Mouse (Mus musculus) liver, embryonic 15.5 days (tissue): ENCODE data around the gene Tmem248. TPM values are rescaled to one million over a fixed set of nuclear protein-coding genes. Genes with fewer than 3 reads are reported as not detected.

Experiments
- ATAC-seq: fragments of 200-750 bp; cut with Nextera tagmentation; 2 replicates; pipeline ENCODE4 v1.8.0; 2017; ENCODE audit warnings: moderate number of reproducible peaks, mild to moderate bottlenecking, moderate library complexity; ENCODE audit not compliant: insufficient read depth
- H3K27ac ChIP-seq: fragments of 300-500 bp; sonication (generic); replicated peaks from 2 replicates; pipeline ENCODE4 v1.5.1; 2015; ENCODE audit warnings: mild to moderate bottlenecking, inconsistent platforms
- H3K27me3 ChIP-seq: fragments of 300-500 bp; sonication (generic); 2 replicates; pipeline ENCODE4 v1.6.1; 2015; ENCODE audit warnings: mild to moderate bottlenecking, inconsistent platforms
- H3K36me3 ChIP-seq: fragments of 300-500 bp; sonication (generic); replicated peaks from 2 replicates; pipeline ENCODE4 v1.6.1; 2015; ENCODE audit warnings: moderate library complexity, mild to moderate bottlenecking, inconsistent platforms
- H3K4me1 ChIP-seq: fragments of 300-500 bp; sonication (generic); replicated peaks from 2 replicates; pipeline ENCODE4 v1.6.1; 2015; ENCODE audit warnings: inconsistent platforms
- H3K4me2 ChIP-seq: fragments of 300-500 bp; sonication (generic); 2 replicates; pipeline ENCODE4 v1.6.1; 2015; ENCODE audit warnings: moderate library complexity, mild to moderate bottlenecking, inconsistent platforms
- H3K4me3 ChIP-seq: fragments of 300-500 bp; sonication (generic); replicated peaks from 2 replicates; pipeline ENCODE4 v1.5.1; 2015; ENCODE audit warnings: mild to moderate bottlenecking, inconsistent platforms
- H3K9ac ChIP-seq: fragments of 300-500 bp; sonication (generic); 2 replicates; pipeline ENCODE4 v1.6.1; 2015; ENCODE audit warnings: moderate library complexity, mild to moderate bottlenecking, inconsistent platforms
- H3K9me3 ChIP-seq: fragments of 300-500 bp; sonication (generic); replicated peaks from 2 replicates; pipeline ENCODE4 v1.6.1; 2016; ENCODE audit warnings: inconsistent platforms
- WGBS: fragments of 180-500 bp; shearing (Covaris S2); methylation state at CpG from one replicate; pipeline ENCODE4 v1.1.7; 2015; ENCODE audit warnings: mixed read lengths; ENCODE audit not compliant: insufficient replicate concordance; 5-methylcytosine and 5-hydroxymethylcytosine counted together
- polyA plus RNA-seq: library from polyadenylated mRNA; unstranded; fragments of >200 nt; fragmentation: Nextera tagmentation; extraction: Ambion mirVana; gene quantifications from 2 replicates; pipeline ENCODE4 v1.2.1, GENCODE M21; 2015

Tmem248 gene
- polyA plus RNA-seq, 1 experiment from 2014 or later: 26.2 TPM

GRCm38 (mm10) chr5:130203948-130204347 lies 12.9 kb upstream of the Tmem248 start:
- Histone ChIP-seq H3K27ac (no peak overlapping the region), H3K4me3 (no peak overlapping the region), H3K4me1 (peaks cover 4% of the 10 kb centered on the region; the same call in 1 of the 2 replicates), H3K36me3 (peaks cover 74% of the 10 kb centered on the region), H3K27me3 (no peaks in the 10 kb centered on the region), H3K4me2 (no peak overlapping the region), H3K9ac (no peak overlapping the region), H3K9me3 (no peaks in the 10 kb centered on the region)
- WGBS: 61% methylated on average over 4 of the region's 4 CpGs
- no peak for ATAC-seq

GRCm38 (mm10) chr5:130204560-130204959 lies 12.3 kb upstream of the Tmem248 start:
- ATAC-seq: no peak
- WGBS: 73% methylated on average over 6 of the region's 6 CpGs
- H3K4me2 ChIP-seq: no peak overlapping the region
- no peaks in the 10 kb centered on the region for H3K27me3 ChIP-seq
- no peak overlapping the region for H3K4me3 ChIP-seq
- no peak overlapping the region for H3K9ac ChIP-seq
- peaks cover 4% of the 10 kb centered on the region; the same call in 1 of the 2 replicates for H3K4me1 ChIP-seq
- H3K36me3 ChIP-seq: peaks cover 74% of the 10 kb centered on the region
- H3K9me3 ChIP-seq: no peaks in the 10 kb centered on the region
- H3K27ac ChIP-seq: no peak overlapping the region

- Histone ChIP-seq H3K27ac (0 out of 2 replicates have a peak overlapping the region, but pooled peaks have one; percentile 1), H3K4me2 (no peak overlapping the region)
- peak; percentile 46 for ATAC-seq
Observed at GRCm38 (mm10) chr5:130205441-130206023, 11.3 kb upstream of the Tmem248 start.

GRCm38 (mm10) chr5:130207299-130207698 lies 9.6 kb upstream of the Tmem248 start:
- H3K4me2 ChIP-seq: no peak overlapping the region
- no peak for ATAC-seq
- H3K27me3 ChIP-seq: no peaks in the 10 kb centered on the region
- no peak overlapping the region for H3K27ac ChIP-seq
- peaks cover 78% of the 10 kb centered on the region for H3K36me3 ChIP-seq
- H3K4me3 ChIP-seq: no peak overlapping the region
- 90% methylated on average over 4 of the region's 4 CpGs for WGBS
- H3K9ac ChIP-seq: no peak overlapping the region
- H3K9me3 ChIP-seq: no peaks in the 10 kb centered on the region
- peaks cover 4% of the 10 kb centered on the region; the same call in 1 of the 2 replicates for H3K4me1 ChIP-seq

More at GRCm38 (mm10) chr5:130205441-130206023, 11.3 kb upstream of the Tmem248 start:
- Histone ChIP-seq H3K36me3 (peaks cover 74% of the 10 kb centered on the region), H3K4me1 (peaks cover 4% of the 10 kb centered on the region; the same call in 1 of the 2 replicates), H3K9ac (no peak overlapping the region), H3K4me3 (no peak overlapping the region), H3K9me3 (no peaks in the 10 kb centered on the region), H3K27me3 (no peaks in the 10 kb centered on the region)
- 79% methylated on average over 3 of the region's 3 CpGs for WGBS

- no peak overlapping the region for H3K4me2 ChIP-seq
- no peaks in the 10 kb centered on the region for H3K4me1 ChIP-seq
- no peaks in the 10 kb centered on the region for H3K27me3 ChIP-seq
- H3K36me3 ChIP-seq: peaks cover 64% of the 10 kb centered on the region
- WGBS: 88% methylated on average over 11 of the region's 11 CpGs
- no peak for ATAC-seq
- H3K9ac ChIP-seq: no peak overlapping the region
- no peak overlapping the region for H3K27ac ChIP-seq
- H3K9me3 ChIP-seq: no peaks in the 10 kb centered on the region
- no peak overlapping the region for H3K4me3 ChIP-seq
Observed at GRCm38 (mm10) chr5:130212956-130213355, 3.9 kb upstream of the Tmem248 start.

- H3K9me3 ChIP-seq: no peaks in the 10 kb centered on the region
- H3K27ac ChIP-seq: no peak overlapping the region
- no peak overlapping the region for H3K4me3 ChIP-seq
- peaks cover 21% of the 10 kb centered on the region for H3K36me3 ChIP-seq
- H3K4me2 ChIP-seq: no peak overlapping the region
- no peak overlapping the region for H3K9ac ChIP-seq
- peaks cover 11% of the 10 kb centered on the region for H3K4me1 ChIP-seq
- 78% methylated on average over 4 of the region's 4 CpGs for WGBS
- H3K27me3 ChIP-seq: no peaks in the 10 kb centered on the region
- no peak for ATAC-seq
Observed at GRCm38 (mm10) chr5:130217406-130217805, 525 bp downstream of the Tmem248 start.

- Histone ChIP-seq H3K9ac (no peak overlapping the region), H3K9me3 (no peaks in the 10 kb centered on the region), H3K4me2 (no peak overlapping the region), H3K4me3 (no peak overlapping the region), H3K27me3 (no peaks in the 10 kb centered on the region), H3K4me1 (peaks cover 17% of the 10 kb centered on the region), H3K36me3 (peaks cover 12% of the 10 kb centered on the region), H3K27ac (no peak overlapping the region)
- WGBS: 87% methylated on average over 5 of the region's 5 CpGs
- ATAC-seq: no peak
Observed at GRCm38 (mm10) chr5:130218336-130218735, 1.5 kb downstream of the Tmem248 start.

GRCm38 (mm10) chr5:130221316-130221715 lies 4.4 kb downstream of the Tmem248 start:
- H3K36me3 ChIP-seq: peaks cover 17% of the 10 kb centered on the region
- peak overlapping the region; percentile 84; the same call in 1 of the 2 replicates for H3K27ac ChIP-seq
- no peak for ATAC-seq
- 46% methylated on average over 2 of the region's 2 CpGs for WGBS
- H3K9ac ChIP-seq: peak overlapping the region; percentile 94
- no peaks in the 10 kb centered on the region for H3K9me3 ChIP-seq
- H3K27me3 ChIP-seq: no peaks in the 10 kb centered on the region
- peak overlapping the region; percentile 82 for H3K4me3 ChIP-seq
- H3K4me1 ChIP-seq: peaks cover 35% of the 10 kb centered on the region
- peak overlapping the region; percentile 82 for H3K4me2 ChIP-seq

GRCm38 (mm10) chr5:130221760-130222145 lies 4.9 kb downstream of the Tmem248 start:
- H3K4me2 ChIP-seq: peak overlapping the region; percentile 82
- H3K4me3 ChIP-seq: peak overlapping the region; percentile 82
- peaks cover 35% of the 10 kb centered on the region for H3K4me1 ChIP-seq
- peak overlapping the region; percentile 84 for H3K27ac ChIP-seq
- peak overlapping the region; percentile 94 for H3K9ac ChIP-seq
- H3K36me3 ChIP-seq: peaks cover 18% of the 10 kb centered on the region
- under 1% methylated on average over 10 of the region's 10 CpGs for WGBS
- H3K9me3 ChIP-seq: no peaks in the 10 kb centered on the region
- H3K27me3 ChIP-seq: no peaks in the 10 kb centered on the region
- ATAC-seq: peak; percentile 38

GRCm38 (mm10) chr5:130222146-130223004 lies 5.5 kb downstream of the Tmem248 start:
- Histone ChIP-seq H3K4me1 (peaks cover 38% of the 10 kb centered on the region), H3K27ac (peak overlapping the region; percentile 84), H3K36me3 (peaks cover 22% of the 10 kb centered on the region), H3K9ac (peak overlapping the region; percentile 94), H3K4me3 (peak overlapping the region; percentile 82), H3K4me2 (peak overlapping the region; percentile 82), H3K27me3 (no peaks in the 10 kb centered on the region), H3K9me3 (no peaks in the 10 kb centered on the region)
- WGBS: under 1% methylated on average over 84 of the region's 88 CpGs
- peak; percentile 87 for ATAC-seq

- no peak overlapping the region for H3K27ac ChIP-seq
- H3K27me3 ChIP-seq: no peaks in the 10 kb centered on the region
- H3K4me2 ChIP-seq: no peak overlapping the region
- H3K4me3 ChIP-seq: no peak overlapping the region
- ATAC-seq: no peak
- WGBS: 80% methylated on average over 3 of the region's 3 CpGs
- H3K36me3 ChIP-seq: peaks cover 50% of the 10 kb centered on the region
- H3K9ac ChIP-seq: no peak overlapping the region
- H3K9me3 ChIP-seq: no peaks in the 10 kb centered on the region
- peaks cover 46% of the 10 kb centered on the region for H3K4me1 ChIP-seq
Observed at GRCm38 (mm10) chr5:130226790-130227189, 9.9 kb downstream of the Tmem248 start.
